Mouse (Mus musculus) CH12.LX (cell line): ENCODE measurements at regions not wholly inside any gene's neighbourhood (a gene's known extent, or its start where the extent isn't known, plus 50 kb on each side); places are given as distances from the start of the nearest gene placed in this dataset.

ENCODE experiments used
- DNase-seq: peaks from one replicate; pipeline ENCODE4 v3.0.0-alpha.2; 2013; ENCODE audit errors: extremely low read depth
- H3K27ac ChIP-seq: 2 replicates; pipeline ENCODE4 v1.5.1; 2012; ENCODE audit warnings: low read depth, mild to moderate bottlenecking, control low read depth, moderate library complexity; ENCODE audit not compliant: insufficient read depth
- H3K27me3 ChIP-seq: replicated peaks from 2 replicates; pipeline ENCODE3; 2012; ENCODE audit warnings: inconsistent platforms
- H3K36me3 ChIP-seq, 2 experiments: replicated peaks in 1 of 2; 2 replicates each; pipeline versions ENCODE3 to v1.6.1; 2012; ENCODE audit warnings: inconsistent platforms in 1 of 2, low read length in 1 of 2, mild to moderate bottlenecking in 1 of 2, mixed read lengths in 1 of 2, moderate library complexity in 1 of 2; ENCODE audit not compliant: control insufficient read depth in 1 of 2, insufficient read depth in 1 of 2
- H3K4me1 ChIP-seq, 2 experiments: 2 replicates each; pipeline ENCODE4 v1.6.1; 2012; ENCODE audit warnings: inconsistent platforms in 1 of 2, moderate library complexity in 1 of 2; ENCODE audit not compliant: insufficient read depth in 2 of 2, control insufficient read depth in 1 of 2
- H3K4me2 ChIP-seq: 2 replicates; pipeline ENCODE4 v1.6.1; 2012; ENCODE audit warnings: low read depth, mild to moderate bottlenecking, control low read depth; ENCODE audit not compliant: poor library complexity, insufficient read depth, severe bottlenecking
- H3K4me3 ChIP-seq, 3 experiments: fragments of 150-350 bp in 1 of 3; sonication (generic) in 1 of 3; replicated peaks in 1 of 3; 2 replicates each; pipeline versions ENCODE3 to v1.5.1; 2011 to 2012; ENCODE audit warnings: low read depth in 2 of 3, low read length in 2 of 3, mild to moderate bottlenecking in 2 of 3, moderate library complexity in 2 of 3, control low read depth in 1 of 3, improper control_type of control experiment in 1 of 3, inconsistent platforms in 1 of 3, mixed read lengths in 1 of 3; ENCODE audit not compliant: poor library complexity in 1 of 3
- H3K79me2 ChIP-seq: replicated peaks from 2 replicates; pipeline ENCODE4 v1.6.1; 2012; ENCODE audit warnings: mild to moderate bottlenecking, moderate library complexity; ENCODE audit not compliant: control insufficient read depth, poor library complexity, insufficient read depth, severe bottlenecking; ENCODE audit errors: extremely low read depth
- H3K9ac ChIP-seq: 2 replicates; pipeline ENCODE4 v1.6.1; 2012; ENCODE audit warnings: low read depth, mild to moderate bottlenecking, control low read depth, moderate library complexity; ENCODE audit not compliant: insufficient read depth
- H3K9me3 ChIP-seq: replicated peaks from 2 replicates; pipeline ENCODE3; 2012; ENCODE audit warnings: low read length, inconsistent platforms, mixed read lengths
- BHLHE40 ChIP-seq: IDR thresholded peaks from 2 replicates; pipeline ENCODE4 v1.6.1; 2011; ENCODE audit warnings: mild to moderate bottlenecking, low read depth, low read length, improper control_type of control experiment
- CHD1 ChIP-seq: IDR thresholded peaks from 2 replicates; pipeline ENCODE4 v1.6.1; 2012; ENCODE audit warnings: low read depth, low read length, improper control_type of control experiment, inconsistent platforms
- CHD2 ChIP-seq: IDR thresholded peaks from 2 replicates; pipeline ENCODE4 v1.6.1; 2011; ENCODE audit warnings: low read length, improper control_type of control experiment
- E2F4 ChIP-seq: IDR thresholded peaks from 2 replicates; pipeline ENCODE4 v1.6.1; 2011; ENCODE audit warnings: low read depth, low read length, improper control_type of control experiment; ENCODE audit not compliant: insufficient replicate concordance
- ELF1 ChIP-seq: IDR thresholded peaks from 2 replicates; pipeline ENCODE4 v1.6.1; 2014; ENCODE audit warnings: low read depth, mild to moderate bottlenecking, inconsistent platforms, low read length, improper control_type of control experiment
- EP300 ChIP-seq: IDR thresholded peaks from 2 replicates; pipeline ENCODE4 v1.6.1; 2011; ENCODE audit warnings: low read length, improper control_type of control experiment
- ETS1 ChIP-seq: conservative IDR thresholded peaks from 2 replicates; pipeline ENCODE4 v1.6.1; 2012; ENCODE audit warnings: low read depth, mild to moderate bottlenecking, inconsistent platforms, low read length, improper control_type of control experiment, moderate library complexity
- GABPA ChIP-seq: IDR thresholded peaks from 2 replicates; pipeline ENCODE4 v1.6.1; 2012; ENCODE audit warnings: low read depth, low read length, improper control_type of control experiment, inconsistent platforms; ENCODE audit not compliant: insufficient replicate concordance
- HCFC1 ChIP-seq: IDR thresholded peaks from 2 replicates; pipeline ENCODE4 v1.6.1; 2012; ENCODE audit warnings: low read depth, mild to moderate bottlenecking, inconsistent platforms, low read length, improper control_type of control experiment
- IRF4 ChIP-seq: IDR thresholded peaks from 2 replicates; pipeline ENCODE4 v1.6.1; 2014; ENCODE audit warnings: low read depth, mild to moderate bottlenecking, inconsistent platforms, low read length, improper control_type of control experiment
- JUN ChIP-seq: IDR thresholded peaks from 2 replicates; pipeline ENCODE4 v1.6.1; 2011; ENCODE audit warnings: low read depth, mild to moderate bottlenecking, low read length, improper control_type of control experiment, moderate library complexity; ENCODE audit not compliant: insufficient read depth
- JUND ChIP-seq: conservative IDR thresholded peaks from 2 replicates; pipeline ENCODE4 v1.6.1; 2011; ENCODE audit warnings: low read depth, low read length, improper control_type of control experiment
- MAFK ChIP-seq: IDR thresholded peaks from 2 replicates; pipeline ENCODE4 v1.6.1; 2011; ENCODE audit warnings: low read length, improper control_type of control experiment; ENCODE audit not compliant: insufficient replicate concordance
- MAX ChIP-seq: IDR thresholded peaks from 2 replicates; pipeline ENCODE4 v1.6.1; 2011; ENCODE audit warnings: low read length, improper control_type of control experiment
- MEF2A ChIP-seq: IDR thresholded peaks from 2 replicates; pipeline ENCODE4 v1.6.1; 2014; ENCODE audit warnings: low read depth, mild to moderate bottlenecking, inconsistent platforms, low read length, improper control_type of control experiment, borderline replicate concordance
- MXI1 ChIP-seq: IDR thresholded peaks from 2 replicates; pipeline ENCODE4 v1.6.1; 2011; ENCODE audit warnings: mild to moderate bottlenecking, low read depth, low read length, improper control_type of control experiment
- MYC ChIP-seq: IDR thresholded peaks from 2 replicates; pipeline ENCODE4 v1.6.1; 2011; ENCODE audit warnings: low read depth, mild to moderate bottlenecking, improper control_type of control experiment, low read length
- NELFE ChIP-seq: IDR thresholded peaks from 2 replicates; pipeline ENCODE4 v1.6.1; 2011; ENCODE audit warnings: low read depth, low read length, improper control_type of control experiment
- NRF1 ChIP-seq: IDR thresholded peaks from 2 replicates; pipeline ENCODE4 v1.6.1; 2014; ENCODE audit warnings: low read depth, mild to moderate bottlenecking, inconsistent platforms, low read length, improper control_type of control experiment, moderate library complexity
- PAX5 ChIP-seq: IDR thresholded peaks from 2 replicates; pipeline ENCODE4 v1.6.1; 2012; ENCODE audit warnings: low read length, inconsistent platforms, mixed read lengths
- POLR2A ChIP-seq: IDR thresholded peaks from 2 replicates; pipeline ENCODE4 v1.6.1; 2011; ENCODE audit warnings: low read depth, mild to moderate bottlenecking, improper control_type of control experiment, low read length
- POLR2AphosphoS2 ChIP-seq: IDR thresholded peaks from 2 replicates; pipeline ENCODE4 v1.6.1; 2011; ENCODE audit warnings: low read depth, low read length, improper control_type of control experiment
- SIN3A ChIP-seq: IDR thresholded peaks from 2 replicates; pipeline ENCODE4 v1.6.1; 2012; ENCODE audit warnings: low read length, improper control_type of control experiment, inconsistent platforms
- SMC3 ChIP-seq: IDR thresholded peaks from 2 replicates; pipeline ENCODE4 v1.6.1; 2011; ENCODE audit warnings: low read depth, low read length, improper control_type of control experiment
- TBP ChIP-seq: conservative IDR thresholded peaks from 2 replicates; pipeline ENCODE4 v1.6.1; 2011; ENCODE audit warnings: low read depth, low read length, improper control_type of control experiment
- TCF12 ChIP-seq: IDR thresholded peaks from 2 replicates; pipeline ENCODE4 v1.6.1; 2014; ENCODE audit warnings: low read depth, mild to moderate bottlenecking, inconsistent platforms, low read length, improper control_type of control experiment
- UBTF ChIP-seq: IDR thresholded peaks from 2 replicates; pipeline ENCODE4 v1.6.1; 2012; ENCODE audit warnings: low read depth, mild to moderate bottlenecking, inconsistent platforms, low read length, improper control_type of control experiment, moderate library complexity
- USF1 ChIP-seq: IDR thresholded peaks from 2 replicates; pipeline ENCODE4 v1.6.1; 2014; ENCODE audit warnings: low read depth, mild to moderate bottlenecking, inconsistent platforms, low read length, improper control_type of control experiment
- USF2 ChIP-seq: conservative IDR thresholded peaks from 2 replicates; pipeline ENCODE4 v1.6.1; 2011; ENCODE audit warnings: low read depth, low read length, improper control_type of control experiment
- ZC3H11A ChIP-seq: IDR thresholded peaks from 2 replicates; pipeline ENCODE4 v1.6.1; 2012; ENCODE audit warnings: low read depth, mild to moderate bottlenecking, inconsistent platforms, low read length, improper control_type of control experiment
- ZMIZ1 ChIP-seq: IDR thresholded peaks from 2 replicates; pipeline ENCODE4 v1.6.1; 2012; ENCODE audit warnings: low read depth, mild to moderate bottlenecking, inconsistent platforms, low read length, improper control_type of control experiment
- ZNF384 ChIP-seq: IDR thresholded peaks from 2 replicates; pipeline ENCODE4 v1.6.1; 2012; ENCODE audit warnings: low read depth, low read length, improper control_type of control experiment, inconsistent platforms
- dilution Hi-C: fragments of 300-500 bp; cut with MboI; formaldehyde crosslinking; loops from 2 replicates; pipeline ENCODE4 v1.14.3; 2020; ENCODE audit warnings: low sequenced_read_pairs; ENCODE audit not compliant: extremely low pct_unique_long_range_greater_than_20kb, extremely low pct_ligation_motif_present
- in situ Hi-C: fragments of 300-500 bp; cut with MboI; formaldehyde crosslinking; loops from 3 replicates; pipeline ENCODE4 v1.14.3; 2019; ENCODE audit warnings: low sequenced_read_pairs, low pct_ligation_motif_present, low pct_unique_long_range_greater_than_20kb, mixed read lengths

DNA sequence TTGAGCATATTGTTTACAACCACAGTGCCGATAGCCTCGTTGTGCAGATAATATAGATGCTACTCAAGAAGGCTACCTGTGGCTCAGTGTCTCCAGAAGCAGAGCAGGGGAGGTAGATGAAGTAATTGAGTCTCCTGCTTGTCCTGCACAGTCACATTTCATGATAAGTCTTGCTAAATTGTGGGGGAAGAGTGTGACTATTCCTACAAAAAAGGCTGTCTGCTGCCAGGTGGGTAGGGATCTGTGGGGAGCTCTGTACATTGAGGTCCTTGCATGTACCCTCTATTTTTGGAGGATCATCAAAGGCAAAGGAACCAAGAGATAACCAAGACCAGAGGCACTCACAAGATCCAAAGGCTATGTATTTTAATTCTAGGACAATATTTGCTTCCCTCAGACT is 320.3 kb upstream of the Fbxo33 start:
- no peak overlapping the region for H3K4me3 ChIP-seq
- H3K4me1 ChIP-seq, result no peaks in the 10 kb centered on the region
- no peaks in the 10 kb centered on the region for H3K9me3 ChIP-seq
- dilution Hi-C loops, result no loop called here
- no peak for DNase-seq
- TF ChIP-seq CHD2 (no peak), SIN3A (no peak), GABPA (no peak), BHLHE40 (no peak), TBP (no peak), E2F4 (no peak), ETS1 (no peak), ZNF384 (no peak), USF2 (no peak), MYC (no peak), MXI1 (no peak), CHD1 (no peak), EP300 (no peak), JUND (no peak), SMC3 (no peak), NELFE (no peak), TCF12 (no peak), MAX (no peak)
- in situ Hi-C loops, result no loop called here
- no peaks in the 10 kb centered on the region for H3K27me3 ChIP-seq
- no peak overlapping the region for H3K27ac ChIP-seq
- no peak overlapping the region for H3K9ac ChIP-seq
- no peaks in the 10 kb centered on the region for H3K36me3 ChIP-seq
- no peak overlapping the region for H3K4me2 ChIP-seq
- H3K79me2 ChIP-seq, result no peaks in the 10 kb centered on the region

GRCm38 (mm10) chr12:59530521-59530920 is 311.0 kb upstream of the Fbxo33 start:
- H3K4me2 ChIP-seq, result no peak overlapping the region
- H3K9me3 ChIP-seq, result no peaks in the 10 kb centered on the region
- peaks cover 0 to 13% of the 10 kb centered on the region in 2 experiments; a peak in 2 of 4 replicates for H3K4me1 ChIP-seq
- no peak overlapping the region for H3K27ac ChIP-seq
- DNase-seq, result peak; percentile 69
- no peaks in the 10 kb centered on the region for H3K36me3 ChIP-seq
- dilution Hi-C loops, result no loop called here
- no peak overlapping the region for H3K9ac ChIP-seq
- no peak overlapping the region for H3K4me3 ChIP-seq
- no peaks in the 10 kb centered on the region for H3K27me3 ChIP-seq
- H3K79me2 ChIP-seq, result no peaks in the 10 kb centered on the region
- in situ Hi-C loops, result no loop called here
- TF ChIP-seq UBTF, result no peak
- TF ChIP-seq POLR2AphosphoS2, result no peak
- TF ChIP-seq MAFK, result peak; percentile 60
- TF ChIP-seq MXI1, result no peak
- no peak for TF ChIP-seq USF2
- peak; percentile 98 for TF ChIP-seq IRF4
- no peak for TF ChIP-seq USF1
- no peak for TF ChIP-seq E2F4
- 0 out of 2 replicates have a peak, but pooled peaks have one; percentile 47 for TF ChIP-seq CHD1
- peak; percentile 67 for TF ChIP-seq ETS1
- TF ChIP-seq SMC3, result no peak
- peak; percentile 70; the same call in 1 of the 2 replicates for TF ChIP-seq MYC
- peak; percentile 74 for TF ChIP-seq CHD2
- TF ChIP-seq BHLHE40, result peak; percentile 85
- TF ChIP-seq MAX, result peak; percentile 68; the same call in 1 of the 2 replicates
- TF ChIP-seq NRF1, result no peak
- TF ChIP-seq POLR2A, result no peak
- TF ChIP-seq ZMIZ1, result no peak
- TF ChIP-seq HCFC1, result no peak
- TF ChIP-seq GABPA, result no peak
- TF ChIP-seq ELF1, result no peak
- TF ChIP-seq JUN, result peak; percentile 92
- no peak for TF ChIP-seq PAX5
- TF ChIP-seq ZC3H11A, result no peak
- TF ChIP-seq EP300, result peak; percentile 99
- peak; percentile 77 for TF ChIP-seq MEF2A
- TF ChIP-seq SIN3A, result no peak
